Mouse (Mus musculus): ENCODE data around the gene Cgrrf1. TPM values are rescaled to one million over a fixed set of nuclear protein-coding genes. Genes with fewer than 3 reads are reported as not detected.

Cgrrf1 gene
- polyA plus RNA-seq, 1 experiment from 2014 or later = 27.4 TPM

DNA sequence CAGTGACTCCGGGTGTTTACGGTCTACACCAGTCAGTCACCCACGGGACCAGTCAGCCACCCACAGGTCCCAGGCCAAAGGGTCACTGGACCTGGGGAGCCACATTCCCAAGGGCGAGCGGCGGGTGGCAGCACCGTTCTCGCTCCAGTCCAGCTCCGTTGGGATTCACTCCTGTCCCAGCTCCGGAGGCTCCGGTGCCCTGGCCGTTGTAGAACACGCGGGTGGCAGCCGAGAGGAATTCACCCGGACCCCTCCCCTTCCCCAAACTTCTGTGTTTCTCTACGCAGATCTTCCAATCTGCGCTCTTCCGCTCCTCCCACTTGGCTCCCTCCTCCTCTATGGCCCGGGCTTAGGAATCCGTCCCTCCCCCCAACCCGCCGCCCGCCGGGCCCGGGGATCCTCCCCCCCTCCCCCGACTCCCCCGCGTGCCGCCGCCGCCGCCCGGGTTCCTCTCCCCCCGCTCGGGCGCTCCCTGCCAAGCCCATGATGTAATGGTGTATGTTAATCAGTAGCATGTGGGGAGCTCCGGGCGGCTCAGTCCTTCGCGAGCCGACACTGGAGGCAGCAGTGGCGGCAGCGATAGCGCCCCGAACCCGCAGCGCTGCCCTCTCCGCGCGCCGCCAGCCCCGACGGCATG is 50.6 kb downstream of the Cgrrf1 start, which contains the start of gene Samd4:
Gene Samd4 (plus strand): TSS at position 424 of the 637 bp plus-strand sequence.
- H3K36me3 ChIP-seq = no peaks in the 10 kb centered on the region
- peak within 1 kb of the TSS; percentile 62 for H3K4me3 ChIP-seq
- no peaks in the 10 kb centered on the region for H3K9me3 ChIP-seq
- H3K27ac ChIP-seq (replicated peaks) = peak within 1 kb of the TSS; percentile 84
- WGBS = under 1% methylated on average over 43 of the region's 54 CpGs
- peak within 1 kb of the TSS; percentile 96 for H3K4me2 ChIP-seq (replicated peaks)
- H3K27me3 ChIP-seq = peaks cover 16% of the 10 kb centered on the region
- peak within 1 kb of the TSS; percentile 77 for H3K9ac ChIP-seq (replicated peaks)
- H3K4me1 ChIP-seq = peaks cover 18% of the 10 kb centered on the region
- peak; percentile 66 for ATAC-seq (ENCODE audit: low FRiP score, low read depth)

DNA sequence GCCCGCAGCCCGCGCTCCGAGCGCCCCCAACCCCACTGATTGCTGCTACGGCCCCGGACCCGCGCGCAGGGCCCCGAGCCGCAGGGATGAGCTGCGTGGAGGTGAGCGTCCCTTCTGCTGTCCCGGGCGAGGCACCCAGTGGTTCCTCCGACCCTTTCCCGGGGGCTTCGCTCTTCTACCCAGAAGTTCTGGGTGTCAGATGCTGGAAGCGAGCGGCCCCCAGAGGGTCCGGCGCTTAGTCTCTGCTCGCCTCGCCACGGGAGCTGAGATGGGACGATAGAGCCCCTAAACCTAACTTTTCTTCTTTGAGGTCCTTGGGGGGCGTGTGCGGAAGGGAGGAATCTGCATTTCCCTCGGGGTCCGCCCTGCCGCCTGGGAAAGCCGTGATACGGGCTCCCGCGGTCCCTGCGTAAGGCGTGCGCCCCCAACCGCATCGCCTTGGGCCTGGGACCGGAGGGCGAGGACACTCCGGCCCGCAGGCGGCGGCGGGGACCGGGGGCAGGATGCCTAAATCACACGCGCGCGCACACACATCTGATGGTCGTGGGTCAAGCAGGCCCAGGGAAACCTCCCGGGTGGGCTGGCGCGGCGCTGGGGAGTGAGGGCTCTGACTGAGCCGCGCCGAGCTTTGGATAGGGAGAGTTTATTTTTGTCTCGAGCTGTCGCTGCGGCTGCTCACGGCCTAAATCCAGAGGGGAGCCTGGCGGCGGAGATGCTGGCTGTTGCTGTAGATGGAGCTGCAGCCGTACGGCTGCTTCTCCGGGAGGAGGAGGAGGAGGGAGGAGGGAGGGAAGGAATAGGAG is 51.3 kb downstream of the Cgrrf1 start:
- Histone ChIP-seq H3K9ac (replicated peaks) (peak overlapping the region; percentile 77), H3K4me1 (peaks cover 18% of the 10 kb centered on the region), H3K27ac (replicated peaks) (peak overlapping the region; percentile 84), H3K4me2 (replicated peaks) (peak overlapping the region; percentile 96), H3K9me3 (no peaks in the 10 kb centered on the region), H3K36me3 (no peaks in the 10 kb centered on the region), H3K27me3 (peaks cover 16% of the 10 kb centered on the region), H3K4me3 (peak overlapping the region; percentile 62)
- under 1% methylated on average over 60 of the region's 70 CpGs for WGBS
- ATAC-seq (ENCODE audit: low FRiP score, low read depth) = peak; percentile 11

- peak; percentile 14; the same call in 1 of the 2 replicates for ATAC-seq (ENCODE audit: low FRiP score, low read depth)
Observed at GRCm38 (mm10) chr14:46883871-46884441, 52.0 kb downstream of the Cgrrf1 start.

GRCm38 (mm10) chr14:46884701-46885428 is 52.9 kb downstream of the Cgrrf1 start:
- ATAC-seq (ENCODE audit: low FRiP score, low read depth) = peak; percentile 70
- Histone ChIP-seq H3K4me3 (peak overlapping the region; percentile 62), H3K4me1 (peaks cover 18% of the 10 kb centered on the region), H3K4me2 (replicated peaks) (peak overlapping the region; percentile 96), H3K27me3 (peaks cover 15% of the 10 kb centered on the region), H3K9ac (replicated peaks) (peak overlapping the region; percentile 77), H3K36me3 (no peaks in the 10 kb centered on the region), H3K27ac (replicated peaks) (peak overlapping the region; percentile 84), H3K9me3 (no peaks in the 10 kb centered on the region)
- under 1% methylated on average over 42 of the region's 52 CpGs for WGBS

More at GRCm38 (mm10) chr14:46883871-46884441, 52.0 kb downstream of the Cgrrf1 start:
- Histone ChIP-seq H3K27ac (replicated peaks) (peak overlapping the region; percentile 84), H3K27me3 (peaks cover 16% of the 10 kb centered on the region), H3K4me3 (peak overlapping the region; percentile 62), H3K4me2 (replicated peaks) (peak overlapping the region; percentile 96), H3K9ac (replicated peaks) (peak overlapping the region; percentile 77), H3K4me1 (peaks cover 18% of the 10 kb centered on the region), H3K9me3 (no peaks in the 10 kb centered on the region), H3K36me3 (no peaks in the 10 kb centered on the region)
- WGBS = under 1% methylated on average over 28 of the region's 29 CpGs

- no peaks in the 10 kb centered on the region for H3K9me3 ChIP-seq
- WGBS = 2% methylated on average over 7 of the region's 7 CpGs
- H3K4me1 ChIP-seq = peaks cover 18% of the 10 kb centered on the region
- peak overlapping the region; percentile 62 for H3K4me3 ChIP-seq
- peak overlapping the region; percentile 96 for H3K4me2 ChIP-seq (replicated peaks)
- ATAC-seq (ENCODE audit: low FRiP score, low read depth) = no peak; the same call in none of the 2 replicates
- peak overlapping the region; percentile 77 for H3K9ac ChIP-seq (replicated peaks)
- H3K27me3 ChIP-seq = peaks cover 14% of the 10 kb centered on the region
- no peaks in the 10 kb centered on the region for H3K36me3 ChIP-seq
- H3K27ac ChIP-seq (replicated peaks) = peak overlapping the region; percentile 84
Observed at GRCm38 (mm10) chr14:46885429-46885755, 53.5 kb downstream of the Cgrrf1 start.

- Histone ChIP-seq H3K27me3 (peaks cover 14% of the 10 kb centered on the region), H3K4me1 (peaks cover 18% of the 10 kb centered on the region), H3K9ac (replicated peaks) (peak overlapping the region; percentile 77; the same call in 1 of the 2 replicates), H3K27ac (replicated peaks) (peak overlapping the region; percentile 44; the same call in 1 of the 2 replicates), H3K36me3 (no peaks in the 10 kb centered on the region), H3K4me3 (peak overlapping the region; percentile 62), H3K4me2 (replicated peaks) (peak overlapping the region; percentile 96), H3K9me3 (no peaks in the 10 kb centered on the region)
- 20% methylated on average over 5 of the region's 5 CpGs for WGBS
- ATAC-seq (ENCODE audit: low FRiP score, low read depth) = no peak
Observed at GRCm38 (mm10) chr14:46885891-46886301, 54.0 kb downstream of the Cgrrf1 start.

- no peak overlapping the region for H3K4me3 ChIP-seq
- no peaks in the 10 kb centered on the region for H3K36me3 ChIP-seq
- no peak overlapping the region for H3K4me2 ChIP-seq (replicated peaks)
- WGBS = 92% methylated on average over 4 of the region's 4 CpGs
- no peak for ATAC-seq (ENCODE audit: low FRiP score, low read depth)
- H3K27ac ChIP-seq (replicated peaks) = no peak overlapping the region
- H3K9me3 ChIP-seq = no peaks in the 10 kb centered on the region
- H3K27me3 ChIP-seq = no peaks in the 10 kb centered on the region
- peaks cover 10% of the 10 kb centered on the region for H3K4me1 ChIP-seq
- H3K9ac ChIP-seq (replicated peaks) = no peak overlapping the region
Observed at GRCm38 (mm10) chr14:46889096-46889495, 57.2 kb downstream of the Cgrrf1 start.

DNA sequence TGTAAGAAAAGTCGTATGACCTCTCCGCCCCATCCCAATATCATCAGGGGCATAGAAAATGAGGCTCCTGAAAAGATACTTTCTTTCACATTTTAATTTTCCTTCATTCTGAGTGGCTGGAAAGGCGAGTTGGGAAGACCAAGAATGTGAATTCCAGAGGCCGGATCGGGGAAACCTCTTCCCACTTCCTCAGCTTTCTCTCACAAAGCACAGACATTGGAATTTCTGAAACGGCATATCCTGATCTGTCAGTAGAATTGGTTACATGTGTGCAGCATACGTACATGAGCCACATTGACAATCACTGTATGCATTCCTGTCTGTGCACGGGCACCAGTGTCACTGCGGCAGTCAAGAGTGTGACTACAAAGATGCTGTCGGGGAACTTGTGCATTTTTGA is 62.0 kb downstream of the Cgrrf1 start:
- ATAC-seq (ENCODE audit: low FRiP score, low read depth) = no peak
- Histone ChIP-seq H3K36me3 (no peaks in the 10 kb centered on the region), H3K4me1 (no peaks in the 10 kb centered on the region), H3K27me3 (no peaks in the 10 kb centered on the region), H3K9ac (replicated peaks) (no peak overlapping the region), H3K4me3 (no peak overlapping the region), H3K4me2 (replicated peaks) (no peak overlapping the region), H3K9me3 (no peaks in the 10 kb centered on the region), H3K27ac (replicated peaks) (no peak overlapping the region)
- 90% methylated on average over 10 of the region's 10 CpGs for WGBS

DNA sequence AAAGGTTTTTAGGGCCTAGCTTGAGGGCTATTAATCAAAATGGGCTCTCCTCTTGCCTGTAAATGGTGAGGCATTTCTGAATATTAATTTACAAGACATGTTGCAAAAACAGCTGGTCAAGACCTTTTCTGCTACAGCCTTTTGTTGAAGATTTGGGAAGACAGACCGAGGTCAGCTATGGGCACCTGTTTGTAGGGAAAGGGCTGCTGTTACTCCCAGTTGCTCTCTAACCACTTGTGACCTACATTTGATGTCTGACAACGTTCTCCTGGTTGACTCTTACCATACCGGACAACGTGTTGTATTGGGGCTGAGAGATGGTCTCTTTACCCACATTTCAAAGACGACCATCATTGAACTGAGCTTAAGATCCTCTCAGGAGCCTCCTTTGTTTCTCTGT is 66.0 kb downstream of the Cgrrf1 start:
- Histone ChIP-seq H3K27me3 (no peaks in the 10 kb centered on the region), H3K27ac (replicated peaks) (no peak overlapping the region), H3K9me3 (no peaks in the 10 kb centered on the region), H3K4me1 (no peaks in the 10 kb centered on the region), H3K9ac (replicated peaks) (no peak overlapping the region), H3K4me3 (no peak overlapping the region), H3K4me2 (replicated peaks) (no peak overlapping the region), H3K36me3 (no peaks in the 10 kb centered on the region)
- ATAC-seq (ENCODE audit: low FRiP score, low read depth) = no peak
- WGBS = 88% methylated on average over 5 of the region's 5 CpGs

- Histone ChIP-seq H3K4me3 (no peak overlapping the region), H3K27me3 (no peaks in the 10 kb centered on the region), H3K9me3 (no peaks in the 10 kb centered on the region), H3K36me3 (no peaks in the 10 kb centered on the region), H3K27ac (replicated peaks) (no peak overlapping the region), H3K4me1 (no peaks in the 10 kb centered on the region), H3K4me2 (replicated peaks) (no peak overlapping the region), H3K9ac (replicated peaks) (no peak overlapping the region)
- 65% methylated on average over 3 of the region's 3 CpGs for WGBS
- no peak for ATAC-seq (ENCODE audit: low FRiP score, low read depth)
Observed at GRCm38 (mm10) chr14:46898626-46899025, 66.7 kb downstream of the Cgrrf1 start.

DNA sequence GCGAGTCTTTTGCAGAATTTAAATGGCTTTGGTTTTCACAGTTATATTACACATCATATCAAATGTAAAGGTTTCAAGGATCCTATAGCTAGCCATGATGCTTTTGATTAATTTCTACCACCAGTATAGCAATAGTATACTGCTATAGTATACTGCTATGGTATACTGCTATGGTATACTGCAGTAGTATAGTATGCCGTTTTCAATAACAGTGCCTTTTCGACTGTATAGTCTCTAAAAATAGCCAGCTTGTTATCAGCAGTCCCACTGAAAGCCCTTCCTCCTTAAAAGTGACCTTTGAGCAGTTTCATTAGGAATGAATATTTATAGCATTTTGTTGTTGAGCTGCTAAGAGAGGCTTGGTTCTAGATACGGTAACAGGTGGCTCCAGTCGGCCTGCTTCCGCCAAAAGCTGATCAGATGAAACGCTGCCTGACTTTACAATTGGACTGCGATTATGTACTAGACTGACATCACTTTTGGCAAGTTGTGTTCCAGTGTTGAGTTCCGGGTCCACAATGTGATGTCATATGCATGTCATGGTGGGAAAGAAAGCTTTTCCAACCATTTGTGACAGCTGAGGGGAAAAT is 70.7 kb downstream of the Cgrrf1 start:
- Histone ChIP-seq H3K9ac (replicated peaks) (no peak overlapping the region), H3K36me3 (no peaks in the 10 kb centered on the region), H3K4me2 (replicated peaks) (no peak overlapping the region), H3K27me3 (no peaks in the 10 kb centered on the region), H3K4me1 (no peaks in the 10 kb centered on the region), H3K4me3 (no peak overlapping the region), H3K27ac (replicated peaks) (no peak overlapping the region), H3K9me3 (no peaks in the 10 kb centered on the region)
- WGBS = 92% methylated on average over 9 of the region's 9 CpGs
- no peak for ATAC-seq (ENCODE audit: low FRiP score, low read depth)
